Mouse (Mus musculus) kidney, adult 2 months (tissue): ENCODE measurements around the gene Srp9. TPM values are rescaled to one million over a fixed set of nuclear protein-coding genes. Genes with fewer than 3 reads are reported as not detected.

ENCODE experiments used
- DNase-seq: peaks from one replicate; pipeline ENCODE4 v3.0.0; 2021
- H3K27ac ChIP-seq: fragments of 200-500 bp; 2 replicates; pipeline ENCODE4 v1.5.1; 2012; ENCODE audit warnings: low read depth, low read length, control low read depth, inconsistent platforms; ENCODE audit not compliant: insufficient read depth
- H3K27me3 ChIP-seq: fragments of 200-500 bp; replicated peaks from 2 replicates; pipeline ENCODE4 v1.6.1; 2012; ENCODE audit warnings: mild to moderate bottlenecking, moderate library complexity, low read length, inconsistent platforms; ENCODE audit not compliant: control insufficient read depth, insufficient read depth
- H3K36me3 ChIP-seq: fragments of 200-500 bp; 2 replicates; pipeline ENCODE4 v1.6.1; 2012; ENCODE audit warnings: mild to moderate bottlenecking, moderate library complexity, low read length, inconsistent platforms; ENCODE audit not compliant: control insufficient read depth, insufficient read depth
- H3K4me1 ChIP-seq: fragments of 200-500 bp; 2 replicates; pipeline ENCODE4 v1.6.1; 2011; ENCODE audit warnings: low read length; ENCODE audit not compliant: control insufficient read depth, insufficient read depth
- H3K4me3 ChIP-seq: fragments of 200-500 bp; 2 replicates; pipeline ENCODE4 v1.5.1; 2011; ENCODE audit warnings: mild to moderate bottlenecking, low read depth, low read length, control low read depth; ENCODE audit not compliant: insufficient read depth
- CTCF ChIP-seq: fragments of 200-500 bp; conservative IDR thresholded peaks from 2 replicates; pipeline ENCODE4 v1.5.1; 2011; ENCODE audit warnings: low read depth, mild to moderate bottlenecking, control low read depth, low read length, moderate library complexity, mixed read lengths; ENCODE audit not compliant: insufficient read depth, insufficient read length
- POLR2A ChIP-seq: fragments of 200-500 bp; IDR thresholded peaks from one replicate; pipeline ENCODE4 v1.6.1; 2011; ENCODE audit warnings: low read depth, low read length, control low read depth
- WGBS: fragments of 180-500 bp; shearing (Covaris S2); methylation state at CpG from one replicate; pipeline ENCODE4 v1.1.7; 2018; 5-methylcytosine and 5-hydroxymethylcytosine counted together
- polyA plus RNA-seq: library from polyadenylated mRNA; depleted of rRNA; stranded (reverse); fragments of >200 nt; gene quantifications from 2 replicates; pipeline ENCODE4 v1.2.3, GENCODE M21; 2012

Srp9 gene
- polyA plus RNA-seq, 1 experiment, result 52.8 TPM

DNA sequence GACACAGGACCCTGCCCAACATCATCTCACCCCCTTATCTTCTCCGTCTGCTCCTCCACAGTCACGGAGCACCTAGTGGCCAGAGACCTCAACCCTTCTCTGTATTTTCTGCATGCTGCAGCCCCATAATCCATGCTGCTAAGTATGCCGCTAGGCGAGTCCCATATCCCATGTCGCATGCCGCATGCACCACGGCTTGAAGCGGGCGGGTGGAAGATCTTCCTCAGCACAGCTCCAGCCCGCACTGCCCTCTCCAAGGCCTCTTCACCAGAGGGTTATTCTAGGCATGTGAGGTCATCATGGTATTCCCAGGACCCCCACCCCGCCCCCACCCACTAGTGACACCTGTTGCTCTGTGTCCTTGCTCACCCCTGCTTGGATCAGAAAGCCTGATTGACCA lies 11.4 kb upstream of the Srp9 start:
- Histone ChIP-seq H3K4me1 (no peaks in the 10 kb centered on the region), H3K36me3 (no peaks in the 10 kb centered on the region), H3K4me3 (no peak overlapping the region), H3K27ac (no peak overlapping the region), H3K27me3 (no peaks in the 10 kb centered on the region)
- TF ChIP-seq CTCF, result no peak
- DNase-seq, result no peak
- 94% methylated on average over 11 of the region's 11 CpGs for WGBS

GRCm38 (mm10) chr1:182113587-182114500 lies 10.7 kb upstream of the Srp9 start:
- no peaks in the 10 kb centered on the region for H3K36me3 ChIP-seq
- H3K4me1 ChIP-seq, result no peaks in the 10 kb centered on the region
- H3K4me3 ChIP-seq, result no peak overlapping the region
- DNase-seq, result no peak
- WGBS, result 46% methylated on average over 19 of the region's 19 CpGs
- TF ChIP-seq POLR2A (no peak), CTCF (no peak)
- no peak overlapping the region for H3K27ac ChIP-seq
- H3K27me3 ChIP-seq, result no peaks in the 10 kb centered on the region

DNA sequence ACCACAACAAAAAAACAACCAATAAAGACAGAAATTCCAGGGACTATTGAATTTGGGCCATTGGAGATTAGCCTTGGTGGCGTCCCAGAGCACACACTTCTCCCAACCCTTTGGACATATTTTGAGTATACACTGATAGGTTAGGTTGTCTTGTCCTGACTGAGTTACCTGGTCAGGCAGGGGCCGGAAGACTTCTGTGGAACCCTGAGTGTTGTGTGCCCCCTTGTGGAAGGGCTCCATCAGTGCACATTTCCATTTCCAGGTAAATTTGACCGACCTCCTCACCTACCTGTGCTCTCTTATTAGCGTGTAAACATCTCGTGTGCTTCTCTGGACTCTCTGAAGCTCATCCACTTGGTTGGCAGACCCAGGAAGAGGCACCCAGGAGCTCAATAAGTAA lies 9.3 kb upstream of the Srp9 start:
- no peak overlapping the region for H3K4me3 ChIP-seq
- no peaks in the 10 kb centered on the region for H3K36me3 ChIP-seq
- peak; percentile 69 for DNase-seq
- no peak for TF ChIP-seq POLR2A
- peak; percentile 92 for TF ChIP-seq CTCF
- H3K27me3 ChIP-seq, result no peaks in the 10 kb centered on the region
- no peaks in the 10 kb centered on the region for H3K4me1 ChIP-seq
- H3K27ac ChIP-seq, result no peak overlapping the region
- WGBS, result 15% methylated on average over 5 of the region's 5 CpGs

GRCm38 (mm10) chr1:182115651-182116408 lies 8.7 kb upstream of the Srp9 start:
- no peak overlapping the region for H3K27ac ChIP-seq
- H3K27me3 ChIP-seq, result no peaks in the 10 kb centered on the region
- H3K4me3 ChIP-seq, result no peak overlapping the region
- H3K36me3 ChIP-seq, result no peaks in the 10 kb centered on the region
- TF ChIP-seq CTCF (peak; percentile 55; the same call in 1 of the 2 replicates), POLR2A (no peak)
- no peaks in the 10 kb centered on the region for H3K4me1 ChIP-seq
- peak; percentile 63 for DNase-seq
- WGBS, result 41% methylated on average over 7 of the region's 7 CpGs

- 82% methylated on average over 4 of the region's 4 CpGs for WGBS
- Histone ChIP-seq H3K4me3 (no peak overlapping the region), H3K4me1 (peaks cover 9% of the 10 kb centered on the region), H3K36me3 (no peaks in the 10 kb centered on the region), H3K27ac (no peak overlapping the region), H3K27me3 (no peaks in the 10 kb centered on the region)
- TF ChIP-seq POLR2A (no peak), CTCF (no peak)
- DNase-seq, result no peak
Observed at GRCm38 (mm10) chr1:182122413-182122812, 2.1 kb upstream of the Srp9 start.

DNA sequence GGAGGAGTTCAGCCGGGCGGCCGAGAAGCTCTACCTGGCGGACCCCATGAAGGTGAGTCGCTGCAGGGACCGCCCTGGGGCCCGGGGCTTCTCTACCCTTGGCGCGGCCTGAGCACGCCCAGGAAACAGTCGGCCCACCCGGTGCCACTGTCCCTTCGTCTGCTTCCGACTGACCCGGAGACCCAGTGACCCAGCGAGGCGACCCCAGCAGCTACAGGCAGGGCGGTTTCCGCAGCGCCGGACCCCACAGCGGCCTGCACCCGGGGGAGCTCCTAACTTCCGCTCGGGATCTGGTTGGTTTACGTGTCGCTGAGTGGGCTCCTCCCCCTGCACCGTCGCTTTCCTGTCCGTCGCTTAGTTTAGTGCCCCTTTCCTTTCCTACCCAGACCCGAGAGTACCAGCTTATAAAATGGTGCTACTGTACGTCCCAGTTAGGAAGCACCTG lies 409 bp downstream of the Srp9 start:
- H3K36me3 ChIP-seq, result no peaks in the 10 kb centered on the region; the same call in 1 of the 2 replicates
- H3K27ac ChIP-seq, result peak overlapping the region; percentile 29
- TF ChIP-seq CTCF (no peak), POLR2A (peak; percentile 24)
- peak overlapping the region; percentile 75 for H3K4me3 ChIP-seq
- WGBS, result under 1% methylated on average over 33 of the region's 33 CpGs
- no peaks in the 10 kb centered on the region for H3K27me3 ChIP-seq
- DNase-seq, result peak; percentile 92
- H3K4me1 ChIP-seq, result peaks cover 9% of the 10 kb centered on the region

- Histone ChIP-seq H3K27me3 (no peaks in the 10 kb centered on the region), H3K4me1 (peaks cover 2% of the 10 kb centered on the region), H3K27ac (no peak overlapping the region), H3K4me3 (no peak overlapping the region), H3K36me3 (no peaks in the 10 kb centered on the region; the same call in 1 of the 2 replicates)
- WGBS, result 55% methylated on average over 2 of the region's 2 CpGs
- TF ChIP-seq CTCF (peak; percentile 65), POLR2A (no peak)
- DNase-seq, result peak; percentile 35
Observed at GRCm38 (mm10) chr1:182130830-182131229, 6.3 kb downstream of the Srp9 start.
